Mouse (Mus musculus): ENCODE results near the gene Nav2. TPM values are rescaled to one million over a fixed set of nuclear protein-coding genes. Genes with fewer than 3 reads are reported as not detected.
A peak's percentile ranks its signal among the peaks of the same experiment; 100 is the strongest.

Nav2 gene
- polyA plus RNA-seq, 1 experiment from 2014 or later = 27.6 TPM

DNA sequence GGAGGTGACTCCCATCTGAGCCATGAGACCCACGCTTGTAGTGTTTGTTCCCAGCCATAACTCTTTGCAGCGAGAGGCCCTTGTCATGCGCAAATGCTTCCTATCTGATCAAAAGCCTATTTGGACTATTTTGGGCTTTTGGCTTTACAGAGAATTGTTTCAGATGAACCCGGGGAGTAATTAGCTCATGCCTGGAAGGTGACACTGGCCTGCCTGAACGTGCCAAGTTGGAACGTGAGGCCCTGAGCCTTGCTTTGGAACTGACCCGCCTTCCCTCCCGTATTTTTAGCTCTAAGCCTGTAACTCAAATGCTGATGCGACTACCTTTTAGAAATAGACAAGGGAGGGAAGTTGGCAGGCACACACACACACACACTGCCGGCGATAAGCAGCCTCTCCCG lies 649.7 kb downstream of the Nav2 start:
- H3K27me3 ChIP-seq (replicated peaks) = no peaks in the 10 kb centered on the region
- H3K9ac ChIP-seq (replicated peaks) = no peak overlapping the region
- no peak overlapping the region for H3K4me3 ChIP-seq (replicated peaks)
- H3K27ac ChIP-seq (replicated peaks) = no peak overlapping the region
- H3K9me3 ChIP-seq (replicated peaks) = no peaks in the 10 kb centered on the region
- ATAC-seq (ENCODE audit: low FRiP score) = no peak
- peaks cover 6% of the 10 kb centered on the region; the same call in 1 of the 2 replicates for H3K36me3 ChIP-seq
- 73% methylated on average over 12 of the region's 12 CpGs for WGBS
- H3K4me2 ChIP-seq = no peak overlapping the region
- H3K4me1 ChIP-seq = peaks cover 18% of the 10 kb centered on the region

DNA sequence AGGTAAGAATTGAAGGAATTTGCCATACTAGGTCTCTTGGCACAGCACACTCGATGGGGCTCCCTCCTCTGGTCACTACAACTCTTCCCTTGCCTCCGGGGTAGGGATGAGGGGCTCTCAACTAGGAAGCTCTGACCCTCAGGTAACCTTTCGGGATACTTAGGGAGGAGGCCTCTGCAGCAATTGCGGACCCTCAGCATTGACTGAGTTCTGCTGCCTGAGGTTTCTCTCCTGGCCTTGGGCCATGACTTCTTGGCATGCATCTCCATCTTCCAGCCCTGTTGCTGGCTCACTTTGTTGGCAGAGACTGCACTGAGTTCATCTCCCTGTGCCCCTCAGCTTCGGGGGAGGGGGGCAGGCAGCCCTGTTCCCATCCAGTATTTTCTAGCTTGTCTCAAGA lies 650.4 kb downstream of the Nav2 start:
- H3K4me2 ChIP-seq = no peak overlapping the region
- no peak overlapping the region for H3K4me3 ChIP-seq (replicated peaks)
- H3K27me3 ChIP-seq (replicated peaks) = no peaks in the 10 kb centered on the region
- H3K9ac ChIP-seq (replicated peaks) = no peak overlapping the region
- H3K27ac ChIP-seq (replicated peaks) = no peak overlapping the region
- peak; percentile 60 for ATAC-seq (ENCODE audit: low FRiP score)
- no peaks in the 10 kb centered on the region for H3K9me3 ChIP-seq (replicated peaks)
- peaks cover 17% of the 10 kb centered on the region for H3K4me1 ChIP-seq
- H3K36me3 ChIP-seq = peaks cover 6% of the 10 kb centered on the region; the same call in 1 of the 2 replicates
- 82% methylated on average over 5 of the region's 5 CpGs for WGBS

DNA sequence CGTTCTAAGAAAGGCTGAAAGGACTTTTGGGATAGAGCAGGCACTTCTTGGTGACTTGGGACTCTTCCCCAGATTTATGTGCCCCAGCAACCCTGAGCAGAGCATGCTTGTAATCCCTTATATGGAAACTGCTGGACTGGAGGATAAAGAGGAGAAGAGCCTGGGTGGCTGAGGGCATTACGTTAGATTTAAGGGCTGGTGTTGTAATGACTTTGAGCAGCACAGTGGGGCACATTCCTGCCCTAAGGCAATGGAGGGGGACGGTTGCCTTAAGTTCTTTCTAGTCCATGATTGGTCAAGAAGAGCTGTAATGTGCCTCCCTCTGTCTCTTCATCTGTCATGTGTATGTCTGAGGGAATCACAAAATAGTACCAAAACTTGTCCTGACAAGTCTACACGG lies 651.5 kb downstream of the Nav2 start:
- Histone ChIP-seq H3K4me2 (no peak overlapping the region), H3K36me3 (peaks cover 14% of the 10 kb centered on the region; the same call in 1 of the 2 replicates), H3K4me1 (peaks cover 17% of the 10 kb centered on the region), H3K4me3 (replicated peaks) (no peak overlapping the region), H3K9ac (replicated peaks) (no peak overlapping the region), H3K27ac (replicated peaks) (no peak overlapping the region), H3K27me3 (replicated peaks) (no peaks in the 10 kb centered on the region), H3K9me3 (replicated peaks) (no peaks in the 10 kb centered on the region)
- 51% methylated on average over 4 of the region's 4 CpGs for WGBS
- no peak for ATAC-seq (ENCODE audit: low FRiP score)

DNA sequence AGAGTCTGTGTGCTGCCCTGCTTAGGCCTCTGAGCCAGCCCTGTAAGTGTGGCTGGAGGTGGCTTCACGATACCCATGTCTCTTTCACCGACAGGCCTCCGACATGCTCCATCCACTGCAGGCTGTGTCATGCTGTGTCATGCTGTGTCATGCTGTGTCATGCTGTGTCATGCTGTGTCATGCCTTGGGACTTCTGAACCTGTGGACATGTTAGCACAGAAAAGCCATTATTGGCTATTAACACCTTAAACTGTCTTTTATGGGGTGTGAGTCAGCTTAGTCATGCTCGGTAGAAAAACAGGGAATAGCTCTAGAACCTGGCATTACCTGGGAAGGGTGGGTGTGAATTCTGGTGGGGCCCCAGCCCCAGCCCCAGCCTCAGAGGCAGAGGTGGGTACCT lies 653.9 kb downstream of the Nav2 start:
- H3K4me1 ChIP-seq = peaks cover 17% of the 10 kb centered on the region
- H3K4me3 ChIP-seq (replicated peaks) = no peak overlapping the region
- H3K27ac ChIP-seq (replicated peaks) = no peak overlapping the region
- no peak overlapping the region for H3K4me2 ChIP-seq
- peaks cover 25% of the 10 kb centered on the region; the same call in 1 of the 2 replicates for H3K36me3 ChIP-seq
- WGBS = 90% methylated on average over 4 of the region's 4 CpGs
- H3K9me3 ChIP-seq (replicated peaks) = no peaks in the 10 kb centered on the region
- no peaks in the 10 kb centered on the region for H3K27me3 ChIP-seq (replicated peaks)
- no peak overlapping the region for H3K9ac ChIP-seq (replicated peaks)
- ATAC-seq (ENCODE audit: low FRiP score) = no peak

DNA sequence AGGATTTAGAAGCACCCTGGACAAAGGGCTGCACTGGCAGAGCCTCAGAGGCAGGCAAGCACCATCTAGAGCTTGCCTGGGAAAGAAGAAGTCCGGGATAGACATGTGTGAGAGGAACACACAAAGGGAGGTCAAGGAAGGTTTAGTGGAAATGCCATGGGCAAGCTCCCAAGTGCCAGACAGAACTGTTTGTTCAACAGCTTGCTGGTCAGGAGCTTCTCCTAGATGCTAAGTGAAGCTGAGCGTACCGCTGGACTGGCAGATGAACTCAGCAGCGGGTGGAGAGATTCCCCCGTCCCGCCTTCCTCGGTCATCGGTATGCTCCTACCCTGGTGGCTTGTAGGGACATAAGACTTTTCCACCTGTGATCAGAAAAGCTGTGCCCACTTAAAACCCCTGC lies 654.3 kb downstream of the Nav2 start:
- no peak overlapping the region for H3K9ac ChIP-seq (replicated peaks)
- ATAC-seq (ENCODE audit: low FRiP score) = no peak
- H3K4me3 ChIP-seq (replicated peaks) = no peak overlapping the region
- no peak overlapping the region for H3K4me2 ChIP-seq
- no peaks in the 10 kb centered on the region for H3K9me3 ChIP-seq (replicated peaks)
- H3K27me3 ChIP-seq (replicated peaks) = no peaks in the 10 kb centered on the region
- H3K36me3 ChIP-seq = peaks cover 27% of the 10 kb centered on the region; the same call in 1 of the 2 replicates
- H3K27ac ChIP-seq (replicated peaks) = no peak overlapping the region
- peaks cover 17% of the 10 kb centered on the region for H3K4me1 ChIP-seq
- 86% methylated on average over 8 of the region's 8 CpGs for WGBS

DNA sequence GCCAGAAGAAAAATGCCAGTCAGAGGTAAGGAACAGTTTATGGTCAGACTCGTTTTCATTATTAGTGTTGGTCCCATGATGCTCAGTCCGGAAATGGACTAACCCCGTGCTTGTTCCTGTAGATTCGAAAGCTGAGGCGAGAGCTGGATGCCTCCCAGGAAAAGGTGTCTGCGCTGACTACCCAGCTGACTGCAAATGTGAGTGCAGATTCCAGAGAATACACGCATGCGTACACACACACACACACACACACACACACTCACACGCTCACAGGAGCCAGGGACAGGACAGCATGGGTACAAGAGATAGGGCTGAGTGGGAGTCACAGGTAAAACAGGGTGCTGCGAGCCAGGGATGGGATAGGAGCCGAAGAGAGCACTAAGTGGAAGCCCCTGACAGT lies 656.6 kb downstream of the Nav2 start:
- H3K36me3 ChIP-seq = peaks cover 24% of the 10 kb centered on the region; the same call in 1 of the 2 replicates
- no peaks in the 10 kb centered on the region for H3K9me3 ChIP-seq (replicated peaks)
- H3K4me3 ChIP-seq (replicated peaks) = no peak overlapping the region
- ATAC-seq (ENCODE audit: low FRiP score) = no peak
- WGBS = 90% methylated on average over 11 of the region's 11 CpGs
- H3K27me3 ChIP-seq (replicated peaks) = no peaks in the 10 kb centered on the region
- H3K9ac ChIP-seq (replicated peaks) = no peak overlapping the region
- H3K4me2 ChIP-seq = no peak overlapping the region
- H3K27ac ChIP-seq (replicated peaks) = no peak overlapping the region
- H3K4me1 ChIP-seq = 0 out of 2 replicates have a peak, but pooled peaks cover under 1% of the 10 kb centered on the region

DNA sequence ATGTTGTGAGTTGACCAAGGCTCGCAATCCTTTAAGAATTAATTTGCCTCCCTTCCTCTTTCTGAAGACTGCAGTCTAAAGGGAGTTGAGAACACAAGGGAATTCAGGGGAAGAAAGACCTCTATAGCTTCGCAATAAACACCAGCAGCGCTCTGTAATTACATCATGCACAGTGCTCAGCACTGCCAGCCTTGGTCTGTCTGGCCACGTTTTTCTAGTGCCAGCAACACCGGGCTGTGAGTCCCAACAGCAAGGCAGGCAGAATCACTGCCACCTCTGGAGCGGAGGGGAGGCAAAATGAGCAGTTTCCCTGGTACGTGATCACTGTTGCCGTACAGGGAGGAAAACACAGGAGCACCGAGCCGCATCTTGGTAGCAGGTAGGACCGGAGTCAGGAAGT lies 657.3 kb downstream of the Nav2 start:
- no peak overlapping the region for H3K4me2 ChIP-seq
- ATAC-seq (ENCODE audit: low FRiP score) = no peak
- H3K27me3 ChIP-seq (replicated peaks) = no peaks in the 10 kb centered on the region
- WGBS = 79% methylated on average over 11 of the region's 11 CpGs
- H3K4me3 ChIP-seq (replicated peaks) = no peak overlapping the region
- H3K36me3 ChIP-seq = peaks cover 28% of the 10 kb centered on the region; the same call in 1 of the 2 replicates
- H3K9me3 ChIP-seq (replicated peaks) = no peaks in the 10 kb centered on the region
- no peaks in the 10 kb centered on the region for H3K4me1 ChIP-seq
- H3K9ac ChIP-seq (replicated peaks) = no peak overlapping the region
- H3K27ac ChIP-seq (replicated peaks) = no peak overlapping the region

DNA sequence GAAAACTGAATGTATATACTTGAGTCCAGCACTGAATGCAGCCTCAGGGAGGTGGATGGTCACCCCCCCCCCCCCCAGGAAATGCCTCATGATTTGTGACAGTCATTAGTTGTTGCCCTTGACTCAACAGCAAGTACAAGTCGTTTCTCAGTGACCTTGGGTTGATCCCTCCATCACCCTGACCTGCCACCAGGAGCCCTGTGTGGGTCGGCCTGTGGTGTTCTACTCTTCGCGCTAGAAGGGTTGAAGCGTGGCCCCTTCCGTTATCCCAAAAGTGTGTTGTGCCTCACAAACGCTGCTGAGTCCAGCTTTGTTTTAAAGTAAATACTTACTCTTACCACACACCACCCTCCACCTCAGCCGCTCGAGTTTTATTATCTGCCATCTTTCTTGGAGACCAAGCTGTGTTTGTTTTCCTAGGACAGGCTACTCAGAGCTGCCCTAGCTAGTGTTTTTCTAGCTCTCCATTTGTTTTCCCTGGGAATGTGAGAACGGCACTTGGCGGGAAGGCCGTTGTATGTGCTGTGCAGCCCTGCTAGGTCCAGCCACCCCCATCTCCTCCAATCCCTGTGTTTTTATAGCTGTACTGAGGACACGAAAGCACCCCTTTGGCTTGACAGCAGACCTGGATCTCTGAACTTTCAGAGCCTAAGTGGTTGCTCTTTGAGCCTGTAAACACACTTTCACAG lies 659.0 kb downstream of the Nav2 start:
- H3K4me1 ChIP-seq = no peaks in the 10 kb centered on the region
- no peaks in the 10 kb centered on the region for H3K9me3 ChIP-seq (replicated peaks)
- no peak overlapping the region for H3K27ac ChIP-seq (replicated peaks)
- no peak overlapping the region for H3K9ac ChIP-seq (replicated peaks)
- whole genome bisulfite sequencing = 77% methylated on average over 13 of the region's 13 CpGs
- no peak overlapping the region for H3K4me2 ChIP-seq
- ATAC-seq (ENCODE audit: low FRiP score) = no peak
- H3K4me3 ChIP-seq (replicated peaks) = no peak overlapping the region
- H3K36me3 ChIP-seq = peaks cover 43% of the 10 kb centered on the region
- no peaks in the 10 kb centered on the region for H3K27me3 ChIP-seq (replicated peaks)

DNA sequence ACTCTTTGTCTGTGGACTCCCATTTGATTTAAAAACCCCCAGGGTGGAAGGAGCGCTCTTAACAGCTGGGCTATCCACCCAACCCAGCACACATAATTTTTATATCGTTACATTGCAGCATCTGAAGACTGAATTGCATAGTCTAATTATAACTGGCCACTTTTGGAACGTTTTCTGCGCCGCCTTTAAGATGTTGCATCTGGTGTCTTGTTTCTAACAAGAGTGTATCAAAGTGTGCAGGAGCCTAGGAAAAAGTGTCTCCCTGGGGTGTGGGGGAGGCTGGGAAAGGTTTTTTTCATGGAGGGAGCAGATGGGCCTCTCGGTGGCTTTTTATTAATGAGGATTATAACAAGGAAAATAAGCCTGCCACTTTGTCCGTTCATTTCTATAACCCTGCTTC lies 661.1 kb downstream of the Nav2 start:
- WGBS = 48% methylated on average over 7 of the region's 7 CpGs
- Histone ChIP-seq H3K27me3 (replicated peaks) (no peaks in the 10 kb centered on the region), H3K36me3 (peaks cover 46% of the 10 kb centered on the region)

DNA sequence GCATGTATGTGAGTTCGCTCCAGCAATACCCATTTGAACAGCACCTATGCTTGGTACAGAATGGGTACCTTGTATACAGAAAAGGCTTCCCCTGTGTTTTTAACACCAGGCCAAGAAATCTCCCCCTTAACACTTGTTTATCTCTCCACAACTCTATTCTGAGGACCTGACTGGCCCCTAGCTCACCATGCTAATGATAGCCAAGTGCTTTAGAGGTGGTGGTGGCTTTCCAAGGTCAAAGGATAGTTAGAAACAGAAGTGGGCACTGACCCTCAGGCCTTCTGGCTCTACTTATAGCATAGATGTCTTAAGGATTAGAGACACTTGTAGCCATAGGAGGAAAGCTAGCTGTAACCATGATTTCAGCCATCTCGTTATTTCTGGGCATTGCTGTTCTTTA lies 663.1 kb downstream of the Nav2 start:
- Histone ChIP-seq H3K9ac (replicated peaks) (no peak overlapping the region), H3K27ac (replicated peaks) (no peak overlapping the region), H3K4me1 (no peaks in the 10 kb centered on the region), H3K4me3 (replicated peaks) (no peak overlapping the region), H3K4me2 (no peak overlapping the region), H3K9me3 (replicated peaks) (no peaks in the 10 kb centered on the region), H3K36me3 (peaks cover 59% of the 10 kb centered on the region), H3K27me3 (replicated peaks) (no peaks in the 10 kb centered on the region)
- WGBS = 94% methylated on average over 2 of the region's 2 CpGs
- no peak for ATAC-seq (ENCODE audit: low FRiP score)

More for the DNA sequence above, 661.1 kb downstream of the Nav2 start:
- Histone ChIP-seq H3K9me3 (replicated peaks) (no peaks in the 10 kb centered on the region), H3K9ac (replicated peaks) (no peak overlapping the region), H3K4me2 (no peak overlapping the region), H3K4me3 (replicated peaks) (no peak overlapping the region), H3K27ac (replicated peaks) (no peak overlapping the region), H3K4me1 (no peaks in the 10 kb centered on the region)
- ATAC-seq (ENCODE audit: low FRiP score) = no peak

DNA sequence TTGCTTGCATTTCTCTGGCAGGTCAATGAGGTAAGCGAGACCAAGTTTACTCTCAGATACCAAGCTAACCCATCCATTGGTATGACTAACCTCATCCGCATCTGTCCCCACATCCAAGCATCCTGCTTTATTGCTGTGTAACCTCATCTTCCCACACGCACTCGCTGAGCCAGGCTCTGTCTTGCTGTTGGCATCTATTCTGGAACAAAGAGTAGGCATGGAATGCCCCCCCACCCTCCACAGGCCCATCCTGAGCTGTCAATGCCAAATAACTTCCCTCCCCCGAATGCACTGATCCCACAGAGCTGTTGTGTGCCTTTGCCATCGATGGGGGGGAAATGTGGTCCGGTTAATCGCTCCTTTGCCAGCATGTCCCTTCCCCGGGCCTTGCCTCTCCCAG lies 666.7 kb downstream of the Nav2 start:
- Histone ChIP-seq H3K36me3 (peaks cover 73% of the 10 kb centered on the region), H3K4me3 (replicated peaks) (no peak overlapping the region), H3K27me3 (replicated peaks) (no peaks in the 10 kb centered on the region), H3K4me2 (no peak overlapping the region), H3K9me3 (replicated peaks) (no peaks in the 10 kb centered on the region), H3K9ac (replicated peaks) (no peak overlapping the region), H3K27ac (replicated peaks) (no peak overlapping the region), H3K4me1 (no peaks in the 10 kb centered on the region)
- WGBS = 95% methylated on average over 9 of the region's 9 CpGs
- ATAC-seq (ENCODE audit: low FRiP score) = no peak

DNA sequence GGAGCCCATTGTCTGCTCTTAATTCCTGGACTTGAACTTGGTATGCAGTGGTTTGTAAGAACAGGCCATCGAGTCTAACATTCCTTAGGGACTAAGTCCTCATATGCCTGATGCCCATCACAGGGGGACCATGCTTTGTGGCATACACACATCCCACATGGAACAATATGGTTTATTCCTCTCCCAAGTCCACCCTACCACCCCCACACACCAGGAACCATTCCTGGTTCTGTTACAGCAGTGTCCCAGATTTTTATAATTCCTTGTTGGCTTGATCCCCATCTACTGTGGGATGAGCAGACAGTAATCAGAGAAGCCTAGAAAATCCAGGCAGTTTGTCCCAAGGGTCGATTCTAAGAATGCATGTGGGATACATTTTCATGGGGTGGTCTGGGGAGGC lies 668.6 kb downstream of the Nav2 start:
- no peak overlapping the region for H3K9ac ChIP-seq (replicated peaks)
- no peaks in the 10 kb centered on the region for H3K27me3 ChIP-seq (replicated peaks)
- no peaks in the 10 kb centered on the region for H3K9me3 ChIP-seq (replicated peaks)
- no peak overlapping the region for H3K4me2 ChIP-seq
- no peak overlapping the region for H3K27ac ChIP-seq (replicated peaks)
- ATAC-seq (ENCODE audit: low FRiP score) = no peak
- no peaks in the 10 kb centered on the region for H3K4me1 ChIP-seq
- H3K36me3 ChIP-seq = peaks cover 62% of the 10 kb centered on the region
- no peak overlapping the region for H3K4me3 ChIP-seq (replicated peaks)
- WGBS = 91% methylated on average over 2 of the region's 2 CpGs

Measured in neural tube, embryonic 15.5 days (tissue).